Mouse (Mus musculus) G1E (cell line): Measurements from ENCODE around the gene Pla2g2e.

Source experiments
- CTCF ChIP-seq: IDR thresholded peaks from 2 replicates; pipeline ENCODE4 v1.5.1; 2012; ENCODE audit warnings: low read depth, low read length, inconsistent platforms, mixed read lengths
- GATA1 ChIP-seq: IDR thresholded peaks from 2 replicates; pipeline ENCODE4 v1.6.1; 2012; ENCODE audit warnings: borderline replicate concordance, low read length, inconsistent platforms, mixed read lengths
- GATA2 ChIP-seq: IDR thresholded peaks from 2 replicates; pipeline ENCODE4 v1.6.1; 2012; ENCODE audit warnings: low read depth, low read length, inconsistent platforms, borderline replicate concordance
- POLR2AphosphoS5 ChIP-seq: IDR thresholded peaks from 2 replicates; pipeline ENCODE4 v1.6.1; 2012; ENCODE audit warnings: low read depth, low read length, inconsistent platforms; ENCODE audit not compliant: insufficient replicate concordance
- TAL1 ChIP-seq: conservative IDR thresholded peaks from 2 replicates; pipeline ENCODE4 v1.6.1; 2012; ENCODE audit warnings: low read depth, low read length, inconsistent platforms, mixed read lengths

- TF ChIP-seq CTCF (no peak), TAL1 (no peak), GATA1 (no peak), GATA2 (no peak), POLR2AphosphoS5 (no peak)
Measured at GRCm38 (mm10) chr4:138899361-138899760, 21.6 kb downstream of the Pla2g2e start.
